Mouse (Mus musculus) stomach, postnatal 0 days (tissue): ENCODE results near the gene Cnst.

Experiments used
- CTCF ChIP-seq: IDR thresholded peaks from 2 replicates; pipeline ENCODE4 v1.5.1; 2016; ENCODE audit warnings: antibody characterized with exemption, low read depth, mild to moderate bottlenecking, moderate library complexity
- EP300 ChIP-seq: optimal IDR thresholded peaks from 2 replicates; pipeline ENCODE3; 2016; ENCODE audit warnings: antibody characterized with exemption

DNA sequence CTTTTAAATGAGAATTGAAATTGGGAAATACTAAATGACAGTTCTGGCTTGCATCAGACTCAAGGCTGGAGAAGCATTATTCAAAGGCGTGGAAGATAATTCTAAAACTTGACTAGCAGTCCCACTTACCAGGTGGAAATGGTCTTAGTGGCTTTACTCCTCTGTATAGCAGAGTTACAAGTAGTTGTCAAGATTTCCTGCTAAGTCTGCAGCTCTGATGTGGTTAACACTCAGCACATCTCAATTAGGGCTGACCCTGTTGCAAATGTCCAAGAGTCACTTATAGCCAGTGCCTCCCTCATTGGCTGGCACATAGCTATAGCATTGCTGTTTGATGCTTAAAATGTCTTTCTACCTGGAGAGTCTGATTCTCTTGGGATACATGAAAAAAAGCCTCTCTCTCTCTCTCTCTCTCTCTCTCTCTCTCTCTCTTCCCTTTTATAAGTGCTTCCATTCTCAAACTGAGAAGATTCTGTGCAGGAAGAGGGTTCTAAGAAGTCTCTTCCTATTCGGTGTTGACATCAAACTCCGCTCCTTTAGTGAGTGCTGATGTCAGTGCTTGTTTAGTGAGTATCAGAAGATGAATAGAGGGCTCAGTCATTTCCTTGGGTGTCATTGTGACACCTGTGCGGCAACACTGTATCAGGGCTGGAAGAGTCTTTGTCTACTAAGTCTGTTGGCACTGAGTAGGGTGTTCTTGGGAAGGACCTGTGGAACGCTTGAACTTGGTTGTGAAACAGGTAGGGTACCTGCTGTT, 3.0 kb downstream of the Cnst start:
- no peak for TF ChIP-seq CTCF
- TF ChIP-seq EP300, result no peak
